In genomic region chr19:59316571-59316970, GRCm38 (mm10) we compare ENCODE assay signal across 9 mouse cellular contexts. TPM values are rescaled to one million over a fixed set of nuclear protein-coding genes. Genes with fewer than 3 reads are reported as not detected.
DNase-seq lines count a peak whose midpoint lies in the region; ATAC-seq and TF ChIP-seq lines count a peak whose summit lies in the region.
"Had no signal": no experiment of that assay in that cellular context is flagged by ENCODE, and none has a peak within 500 bp of the region (broad histone marks: within the 10 kb centered on the region; RNA-seq: fewer than 3 reads in every experiment).

No protein-coding gene starts in this region.

- H3K9me3 ChIP-seq in forebrain, embryonic 14.5 days (replicated peaks; ENCODE audit: control insufficient read depth, low read length): no peaks in the 10 kb centered on the region
- no peaks in the 10 kb centered on the region for H3K9me3 ChIP-seq in forebrain, embryonic 10.5 days
- no peaks in the 10 kb centered on the region for H3K9me3 ChIP-seq in liver, embryonic 14.5 days (ENCODE audit: control insufficient read depth, low read length)
- H3K9me3 ChIP-seq in liver, embryonic 11.5 days (ENCODE audit: control insufficient read depth, low read length): no peaks in the 10 kb centered on the region
- H3K9me3 ChIP-seq: megakaryocyte, embryonic 14.5 days had no signal

- no peak overlapping the region for H3K27ac ChIP-seq in forebrain, embryonic 14.5 days (ENCODE audit: low read depth, low read length)
- H3K27ac ChIP-seq in forebrain, embryonic 10.5 days: no peak overlapping the region
- no peak overlapping the region for H3K27ac ChIP-seq in liver, embryonic 14.5 days
- H3K27ac ChIP-seq in liver, embryonic 11.5 days (ENCODE audit: low read depth, low read length): no peak overlapping the region

- no peak overlapping the region for H3K4me3 ChIP-seq in forebrain, embryonic 14.5 days (ENCODE audit: low read depth, low read length)
- H3K4me3 ChIP-seq in forebrain, embryonic 10.5 days: no peak overlapping the region
- H3K4me3 ChIP-seq in liver, embryonic 14.5 days (ENCODE audit: insufficient read depth in 1 of 2, low read depth in 2 of 2, low read length in 2 of 2): no peak overlapping the region
- no peak overlapping the region for H3K4me3 ChIP-seq in liver, embryonic 11.5 days (ENCODE audit: low read depth, low read length)
- H3K4me3 ChIP-seq: megakaryocyte, embryonic 14.5 days had no signal

- peak; percentile 36; the same call in 1 of the 2 replicates for TF ChIP-seq CTCF in liver, embryonic 14.5 days (IDR thresholded peaks at IDR 0.05; ENCODE audit: low read depth)

- no peak for ATAC-seq in forebrain, embryonic 14.5 days
- ATAC-seq in liver, embryonic 14.5 days (ENCODE audit: insufficient read depth): no peak
- ATAC-seq in liver, embryonic 11.5 days (replicated peaks; ENCODE audit: low FRiP score): no peak

- H3K36me3 ChIP-seq in forebrain, embryonic 14.5 days (ENCODE audit: control insufficient read depth, insufficient read depth, low read length): 0 out of 2 replicates have a peak, but pooled peaks cover 5% of the 10 kb centered on the region
- peaks cover 38% of the 10 kb centered on the region for H3K36me3 ChIP-seq in forebrain, embryonic 10.5 days (replicated peaks)
- no peaks in the 10 kb centered on the region; the same call in none of the 2 replicates for H3K36me3 ChIP-seq in liver, embryonic 14.5 days (replicated peaks; ENCODE audit: control insufficient read depth, insufficient read depth, low read depth)
- peaks cover 5% of the 10 kb centered on the region; the same call in 1 of the 2 replicates for H3K36me3 ChIP-seq in liver, embryonic 11.5 days (ENCODE audit: control insufficient read depth, insufficient read depth, low read length)

- no peak overlapping the region for H3K4me2 ChIP-seq in forebrain, embryonic 14.5 days (ENCODE audit: low read length)
- H3K4me2 ChIP-seq in liver, embryonic 14.5 days (ENCODE audit: low read depth): no peak overlapping the region
- H3K4me2 ChIP-seq in liver, embryonic 11.5 days: no peak overlapping the region

- no peaks in the 10 kb centered on the region for H3K4me1 ChIP-seq in forebrain, embryonic 14.5 days (ENCODE audit: control insufficient read depth, insufficient read depth, low read length)
- H3K4me1 ChIP-seq in forebrain, embryonic 10.5 days: no peaks in the 10 kb centered on the region
- H3K4me1 ChIP-seq in liver, embryonic 14.5 days (replicated peaks; ENCODE audit: control insufficient read depth in 2 of 2, insufficient read depth in 2 of 2, low read length in 1 of 2): no peaks in the 10 kb centered on the region
- no peaks in the 10 kb centered on the region for H3K4me1 ChIP-seq in liver, embryonic 11.5 days (replicated peaks; ENCODE audit: control insufficient read depth, insufficient read depth, low read length)

- H3K27me3 ChIP-seq in forebrain, embryonic 14.5 days (replicated peaks; ENCODE audit: control insufficient read depth, insufficient read depth, low read length): no peaks in the 10 kb centered on the region
- no peaks in the 10 kb centered on the region for H3K27me3 ChIP-seq in forebrain, embryonic 10.5 days (ENCODE audit: poor library complexity, severe bottlenecking)
- no peaks in the 10 kb centered on the region for H3K27me3 ChIP-seq in liver, embryonic 14.5 days (ENCODE audit: control insufficient read depth, insufficient read depth, low read length)
- no peaks in the 10 kb centered on the region for H3K27me3 ChIP-seq in liver, embryonic 11.5 days (replicated peaks; ENCODE audit: control insufficient read depth, insufficient read depth, low read length)
- H3K27me3 ChIP-seq: megakaryocyte, embryonic 14.5 days had no signal

- peak; percentile 71 for DNase-seq in forebrain, embryonic 14.5 days (ENCODE audit: low spot score)
- DNase-seq in forebrain, embryonic 10.5 days (ENCODE audit: extremely low spot score, low spot score): no peak
- DNase-seq in liver, embryonic 14.5 days (ENCODE audit: low read depth in 3 of 3, low spot score in 3 of 3): no peak
- DNase-seq in liver, embryonic 11.5 days (ENCODE audit: low spot score): no peak
- peak; percentile 15 for DNase-seq in R1 (ENCODE audit: low read depth, low spot score)
- DNase-seq in layer of hippocampus, postnatal 36 days: peak; percentile 21 to 26
- no peak for DNase-seq in spleen, postnatal 4 days (ENCODE audit: low spot score in 2 of 2)
- DNase-seq in yolk sac, embryonic 10.5 days (ENCODE audit: low spot score): no peak

- no peak for TF ChIP-seq EP300 in liver, embryonic 14.5 days (IDR thresholded peaks at IDR 0.05; ENCODE audit: low read depth)

- H3K9ac ChIP-seq in forebrain, embryonic 14.5 days (ENCODE audit: low read length): no peak overlapping the region
- no peak overlapping the region for H3K9ac ChIP-seq in liver, embryonic 14.5 days (replicated peaks)
- H3K9ac ChIP-seq in liver, embryonic 11.5 days (ENCODE audit: low read depth, low read length): no peak overlapping the region

RNA-seq across cellular contexts. Expression of gene Rps12-ps3, which starts 5.5 kb away (rescaled TPM):
- 9.8 and 28.2 TPM in 2 replicates for polyA plus RNA-seq in forebrain, embryonic 14.5 days (2014; fragmentation: Nextera tagmentation; extraction: Ambion mirVana)
- polyA plus RNA-seq in forebrain, embryonic 10.5 days (2016; fragmentation: Nextera tagmentation; extraction: Ambion mirVana): 12.4 and 20.8 TPM in 2 replicates
- 113 and 165 TPM in 2 replicates for polyA plus RNA-seq in liver, embryonic 14.5 days (2012; rRNA removed)
- 31.8 and 35.3 TPM in 2 replicates for polyA plus RNA-seq in liver, embryonic 14.5 days (2014; fragmentation: Nextera tagmentation; extraction: Ambion mirVana)
- polyA plus RNA-seq in liver, embryonic 11.5 days (2014; fragmentation: Nextera tagmentation; extraction: Ambion mirVana): 63.6 and 85.2 TPM in 2 replicates
- total RNA-seq in layer of hippocampus, postnatal 36 days (2021): 100 to 1,000 TPM; 260 to 310 TPM

RNA-seq across cellular contexts. Expression of gene Pdzd8, which starts 29.0 kb away (rescaled TPM):
- polyA plus RNA-seq in forebrain, embryonic 14.5 days (2014; fragmentation: Nextera tagmentation; extraction: Ambion mirVana): 11.2 and 12.3 TPM in 2 replicates
- 10.0 and 10.3 TPM in 2 replicates for polyA plus RNA-seq in forebrain, embryonic 10.5 days (2016; fragmentation: Nextera tagmentation; extraction: Ambion mirVana)
- polyA plus RNA-seq in liver, embryonic 14.5 days (2012; rRNA removed): 2.8 and 4.0 TPM in 2 replicates
- polyA plus RNA-seq in liver, embryonic 14.5 days (2014; fragmentation: Nextera tagmentation; extraction: Ambion mirVana): 4.7 and 5.5 TPM in 2 replicates
- polyA plus RNA-seq in liver, embryonic 11.5 days (2014; fragmentation: Nextera tagmentation; extraction: Ambion mirVana): 12.7 and 14.1 TPM in 2 replicates
- total RNA-seq in layer of hippocampus, postnatal 36 days (2021): 10 to 100 TPM; 49.9 to 50.0 TPM

RNA-seq across cellular contexts. Expression of gene Slc18a2, which starts 55.9 kb away (rescaled TPM):
- polyA plus RNA-seq in forebrain, embryonic 14.5 days (2014; fragmentation: Nextera tagmentation; extraction: Ambion mirVana): 25.8 and 28.0 TPM in 2 replicates
- polyA plus RNA-seq in forebrain, embryonic 10.5 days (2016; fragmentation: Nextera tagmentation; extraction: Ambion mirVana): 10.8 and 10.9 TPM in 2 replicates
- 0.55 and 0.75 TPM in 2 replicates for polyA plus RNA-seq in liver, embryonic 14.5 days (2012; rRNA removed)
- 2.1 and 2.4 TPM in 2 replicates for polyA plus RNA-seq in liver, embryonic 14.5 days (2014; fragmentation: Nextera tagmentation; extraction: Ambion mirVana)
- 9.6 and 10.1 TPM in 2 replicates for polyA plus RNA-seq in liver, embryonic 11.5 days (2014; fragmentation: Nextera tagmentation; extraction: Ambion mirVana)
- total RNA-seq in layer of hippocampus, postnatal 36 days (2021): 1 to 10 TPM; 1.1 to 1.2 TPM

Comparison
In these comparisons a context has a peak if more than half of its experiments do, and no peak if none do; other contexts are left out.
1. DNase-seq: peak in forebrain, embryonic 14.5 days (single experiment), R1 (single experiment) and layer of hippocampus, postnatal 36 days (2 of 2); none in forebrain, embryonic 10.5 days (single experiment), liver, embryonic 14.5 days (0 of 3), liver, embryonic 11.5 days (single experiment), spleen, postnatal 4 days (0 of 2) and yolk sac, embryonic 10.5 days (single experiment).